Mouse (Mus musculus) MEL (cell line): ENCODE data around the gene Cyren. TPM values are rescaled to one million over a fixed set of nuclear protein-coding genes. Genes with fewer than 3 reads are reported as not detected.

Experiments
- DNase-seq: peaks from one replicate; pipeline ENCODE4 v3.0.0; 2011; ENCODE audit warnings: low read depth, low spot score
- H3K27ac ChIP-seq: 2 replicates; pipeline ENCODE4 v1.5.1; 2012; ENCODE audit warnings: low read depth, mild to moderate bottlenecking, control low read depth, low read length, moderate library complexity; ENCODE audit not compliant: control insufficient read depth
- H3K27me3 ChIP-seq, 2 experiments: fragments of 150-350 bp in 1 of 2; sonication (generic) in 1 of 2; 2 replicates each; pipeline ENCODE4 v1.6.1; 2012; ENCODE audit warnings: low read length in 2 of 2, mild to moderate bottlenecking in 2 of 2, improper control_type of control experiment in 1 of 2, moderate library complexity in 1 of 2; ENCODE audit not compliant: insufficient read depth in 2 of 2, control insufficient read depth in 1 of 2
- H3K36me3 ChIP-seq, 2 experiments: 2 replicates each; pipeline ENCODE4 v1.6.1; 2012 to 2014; ENCODE audit warnings: low read length in 2 of 2, improper control_type of control experiment in 1 of 2, inconsistent platforms in 1 of 2, mild to moderate bottlenecking in 1 of 2; ENCODE audit not compliant: insufficient read depth in 2 of 2, control insufficient read depth in 1 of 2
- H3K4me1 ChIP-seq, 2 experiments: fragments of 150-350 bp in 1 of 2; sonication (generic) in 1 of 2; 2 replicates each; pipeline ENCODE4 v1.6.1; 2012; ENCODE audit warnings: low read length in 2 of 2, improper control_type of control experiment in 1 of 2, mild to moderate bottlenecking in 1 of 2; ENCODE audit not compliant: insufficient read depth in 2 of 2, control insufficient read depth in 1 of 2
- H3K4me3 ChIP-seq, 2 experiments: fragments of 150-350 bp in 1 of 2; sonication (generic) in 1 of 2; 2 replicates each; pipeline ENCODE4 v1.5.1; 2012; ENCODE audit warnings: low read depth in 2 of 2, low read length in 2 of 2, mild to moderate bottlenecking in 2 of 2, moderate library complexity in 2 of 2, control low read depth in 1 of 2, improper control_type of control experiment in 1 of 2; ENCODE audit not compliant: control insufficient read depth in 1 of 2, insufficient read depth in 1 of 2
- H3K79me2 ChIP-seq: 2 replicates; pipeline ENCODE4 v1.6.1; 2012; ENCODE audit warnings: mild to moderate bottlenecking, low read length, moderate library complexity; ENCODE audit not compliant: control insufficient read depth, poor library complexity, insufficient read depth
- H3K9ac ChIP-seq: 2 replicates; pipeline ENCODE4 v1.6.1; 2012; ENCODE audit warnings: low read depth, mild to moderate bottlenecking, control low read depth, low read length, moderate library complexity; ENCODE audit not compliant: control insufficient read depth, poor library complexity, severe bottlenecking
- H3K9me3 ChIP-seq: fragments of 150-350 bp; sonication (generic); replicated peaks from 2 replicates; pipeline ENCODE4 v1.6.1; 2012; ENCODE audit warnings: mild to moderate bottlenecking, low read length, improper control_type of control experiment, moderate library complexity; ENCODE audit not compliant: insufficient read depth
- BHLHE40 ChIP-seq: IDR thresholded peaks from 2 replicates; pipeline ENCODE4 v1.6.1; 2012; ENCODE audit warnings: low read depth, mild to moderate bottlenecking, inconsistent platforms, low read length, improper control_type of control experiment, borderline replicate concordance
- CHD1 ChIP-seq: IDR thresholded peaks from 2 replicates; pipeline ENCODE4 v1.6.1; 2012; ENCODE audit warnings: low read depth, mild to moderate bottlenecking, inconsistent platforms, low read length, improper control_type of control experiment
- CHD2 ChIP-seq: IDR thresholded peaks from 2 replicates; pipeline ENCODE4 v1.6.1; 2011; ENCODE audit warnings: low read length, improper control_type of control experiment
- CTCF ChIP-seq, 3 experiments: IDR thresholded peaks in 2 of 3; conservative IDR thresholded peaks in 1 of 3; 2 replicates each; pipeline ENCODE4 v1.5.1; 2011 to 2012; ENCODE audit warnings: low read length in 3 of 3, low read depth in 2 of 3, mild to moderate bottlenecking in 2 of 3, improper control_type of control experiment in 1 of 3, inconsistent platforms in 1 of 3, mixed read lengths in 1 of 3, moderate library complexity in 1 of 3; ENCODE audit not compliant: control insufficient read depth in 1 of 3, insufficient read depth in 1 of 3, poor library complexity in 1 of 3, severe bottlenecking in 1 of 3
- E2F4 ChIP-seq: IDR thresholded peaks from 2 replicates; pipeline ENCODE4 v1.6.1; 2011; ENCODE audit warnings: low read depth, low read length, improper control_type of control experiment, borderline replicate concordance
- ELF1 ChIP-seq: IDR thresholded peaks from 2 replicates; pipeline ENCODE4 v1.6.1; 2014; ENCODE audit warnings: low read depth, mild to moderate bottlenecking, inconsistent platforms, low read length, improper control_type of control experiment, moderate library complexity
- EP300 ChIP-seq, 2 experiments: IDR thresholded peaks; 2 replicates each; pipeline ENCODE4 v1.6.1; 2011; ENCODE audit warnings: improper control_type of control experiment in 2 of 2, low read length in 2 of 2, low read depth in 1 of 2, mild to moderate bottlenecking in 1 of 2
- ETS1 ChIP-seq: IDR thresholded peaks from 2 replicates; pipeline ENCODE4 v1.6.1; 2012; ENCODE audit warnings: low read depth, mild to moderate bottlenecking, inconsistent platforms, low read length, improper control_type of control experiment, moderate library complexity
- GABPA ChIP-seq: IDR thresholded peaks from 2 replicates; pipeline ENCODE4 v1.6.1; 2012; ENCODE audit warnings: low read depth, mild to moderate bottlenecking, inconsistent platforms, low read length, improper control_type of control experiment, moderate library complexity
- GATA1 ChIP-seq: IDR thresholded peaks from 2 replicates; pipeline ENCODE4 v1.6.1; 2011; ENCODE audit warnings: low read depth, low read length, improper control_type of control experiment
- HCFC1 ChIP-seq: IDR thresholded peaks from 2 replicates; pipeline ENCODE4 v1.6.1; 2012; ENCODE audit warnings: low read depth, mild to moderate bottlenecking, inconsistent platforms, low read length, improper control_type of control experiment, moderate library complexity
- JUND ChIP-seq: IDR thresholded peaks from 2 replicates; pipeline ENCODE4 v1.6.1; 2011; ENCODE audit warnings: low read depth, mild to moderate bottlenecking, improper control_type of control experiment, low read length
- KAT2A ChIP-seq: conservative IDR thresholded peaks from 2 replicates; pipeline ENCODE4 v1.6.1; 2012; ENCODE audit warnings: low read depth, low read length, improper control_type of control experiment, inconsistent platforms
- MAFK ChIP-seq: IDR thresholded peaks from 2 replicates; pipeline ENCODE4 v1.6.1; 2011; ENCODE audit warnings: low read depth, mild to moderate bottlenecking, low read length, improper control_type of control experiment, borderline replicate concordance
- MAX ChIP-seq: IDR thresholded peaks from 2 replicates; pipeline ENCODE4 v1.6.1; 2011; ENCODE audit warnings: low read length, improper control_type of control experiment
- MAZ ChIP-seq: IDR thresholded peaks from 2 replicates; pipeline ENCODE4 v1.6.1; 2012; ENCODE audit warnings: low read depth, mild to moderate bottlenecking, inconsistent platforms, low read length, improper control_type of control experiment
- MXI1 ChIP-seq: IDR thresholded peaks from 2 replicates; pipeline ENCODE4 v1.6.1; 2011; ENCODE audit warnings: mild to moderate bottlenecking, low read depth, low read length, improper control_type of control experiment
- MYB ChIP-seq: IDR thresholded peaks from 2 replicates; pipeline ENCODE4 v1.6.1; 2011; ENCODE audit warnings: mild to moderate bottlenecking, low read depth, low read length, improper control_type of control experiment
- MYC ChIP-seq: IDR thresholded peaks from 2 replicates; pipeline ENCODE4 v1.6.1; 2011; ENCODE audit warnings: low read depth, mild to moderate bottlenecking, low read length, improper control_type of control experiment, moderate library complexity
- NELFE ChIP-seq: IDR thresholded peaks from 2 replicates; pipeline ENCODE4 v1.6.1; 2011; ENCODE audit warnings: low read depth, low read length, improper control_type of control experiment
- NRF1 ChIP-seq: IDR thresholded peaks from 2 replicates; pipeline ENCODE4 v1.6.1; 2014; ENCODE audit warnings: low read depth, mild to moderate bottlenecking, inconsistent platforms, low read length, improper control_type of control experiment, moderate library complexity; ENCODE audit not compliant: poor library complexity, insufficient read depth, severe bottlenecking
- POLR2A ChIP-seq, 2 experiments: IDR thresholded peaks; 2 replicates each; pipeline ENCODE4 v1.6.1; 2011 to 2012; ENCODE audit warnings: low read length in 2 of 2, mild to moderate bottlenecking in 2 of 2, control low read depth in 1 of 2, improper control_type of control experiment in 1 of 2, low read depth in 1 of 2, moderate library complexity in 1 of 2; ENCODE audit not compliant: control insufficient read depth in 1 of 2, insufficient read depth in 1 of 2, poor library complexity in 1 of 2
- POLR2AphosphoS2 ChIP-seq: IDR thresholded peaks from 2 replicates; pipeline ENCODE4 v1.6.1; 2011; ENCODE audit warnings: low read length, improper control_type of control experiment
- POLR2AphosphoS5 ChIP-seq: IDR thresholded peaks from 2 replicates; pipeline ENCODE4 v1.6.1; 2012; ENCODE audit warnings: low read depth, borderline replicate concordance, mild to moderate bottlenecking, inconsistent platforms, low read length, moderate library complexity, mixed read lengths
- RAD21 ChIP-seq: IDR thresholded peaks from 2 replicates; pipeline ENCODE4 v1.6.1; 2011; ENCODE audit warnings: mild to moderate bottlenecking, low read depth, low read length, improper control_type of control experiment
- RCOR1 ChIP-seq: IDR thresholded peaks from 2 replicates; pipeline ENCODE4 v1.6.1; 2012; ENCODE audit warnings: low read depth, mild to moderate bottlenecking, inconsistent platforms, low read length, improper control_type of control experiment
- SIN3A ChIP-seq: IDR thresholded peaks from 2 replicates; pipeline ENCODE4 v1.6.1; 2012; ENCODE audit warnings: low read length, improper control_type of control experiment, inconsistent platforms
- SMC3 ChIP-seq: IDR thresholded peaks from 2 replicates; pipeline ENCODE4 v1.6.1; 2011; ENCODE audit warnings: low read depth, low read length, improper control_type of control experiment
- TAL1 ChIP-seq: IDR thresholded peaks from 2 replicates; pipeline ENCODE4 v1.6.1; 2012; ENCODE audit warnings: mild to moderate bottlenecking, inconsistent platforms, low read length, moderate library complexity, mixed read lengths
- TBP ChIP-seq: IDR thresholded peaks from 2 replicates; pipeline ENCODE4 v1.8.0; 2011; ENCODE audit warnings: low read depth, low read length, improper control_type of control experiment
- TCF12 ChIP-seq: IDR thresholded peaks from 2 replicates; pipeline ENCODE4 v1.6.1; 2014; ENCODE audit warnings: low read depth, mild to moderate bottlenecking, inconsistent platforms, low read length, improper control_type of control experiment, moderate library complexity
- UBTF ChIP-seq: IDR thresholded peaks from 2 replicates; pipeline ENCODE4 v1.6.1; 2012; ENCODE audit warnings: low read depth, mild to moderate bottlenecking, inconsistent platforms, low read length, improper control_type of control experiment, moderate library complexity, borderline replicate concordance; ENCODE audit not compliant: insufficient read depth
- USF1 ChIP-seq: IDR thresholded peaks from 2 replicates; pipeline ENCODE4 v1.6.1; 2014; ENCODE audit warnings: low read depth, mild to moderate bottlenecking, inconsistent platforms, low read length, improper control_type of control experiment, moderate library complexity
- USF2 ChIP-seq, 2 experiments: IDR thresholded peaks; 2 replicates each; pipeline ENCODE4 v1.6.1; 2011 to 2012; ENCODE audit warnings: improper control_type of control experiment in 2 of 2, low read length in 2 of 2, borderline replicate concordance in 1 of 2, inconsistent platforms in 1 of 2, low read depth in 1 of 2, mild to moderate bottlenecking in 1 of 2; ENCODE audit not compliant: insufficient read depth in 1 of 2
- ZC3H11A ChIP-seq: IDR thresholded peaks from 2 replicates; pipeline ENCODE4 v1.6.1; 2012; ENCODE audit warnings: low read depth, mild to moderate bottlenecking, inconsistent platforms, low read length, improper control_type of control experiment
- ZKSCAN1 ChIP-seq: IDR thresholded peaks from 2 replicates; pipeline ENCODE4 v1.6.1; 2012; ENCODE audit warnings: low read depth, mild to moderate bottlenecking, inconsistent platforms, low read length, improper control_type of control experiment, moderate library complexity
- ZNF384 ChIP-seq: IDR thresholded peaks from 2 replicates; pipeline ENCODE4 v1.6.1; 2012; ENCODE audit warnings: low read depth, mild to moderate bottlenecking, inconsistent platforms, low read length, improper control_type of control experiment
- polyA plus RNA-seq, 2 experiments: library from polyadenylated mRNA; stranded (reverse) in 1 of 2; unstranded in 1 of 2; fragments of >175 nt in 1 of 2; fragments of >200 nt in 1 of 2; gene quantifications; 2 replicates each; pipeline versions ENCODE4 v1.2.1 to v1.2.4; 2012; ENCODE audit warnings: low replicate concordance in 2 of 2, low read depth in 1 of 2; ENCODE audit not compliant: insufficient read length in 2 of 2, insufficient read depth in 1 of 2, missing spikeins in 1 of 2
- total RNA-seq: library from RNA; depleted of rRNA; stranded (reverse); fragments of 300-350 nt; gene quantifications from 2 replicates; pipeline ENCODE4 v1.2.3, GENCODE M21; 2012

The Cyren gene
- total and polyA plus RNA-seq, 3 experiments: 10.1 to 15.9 TPM; not detected in 1

DNA sequence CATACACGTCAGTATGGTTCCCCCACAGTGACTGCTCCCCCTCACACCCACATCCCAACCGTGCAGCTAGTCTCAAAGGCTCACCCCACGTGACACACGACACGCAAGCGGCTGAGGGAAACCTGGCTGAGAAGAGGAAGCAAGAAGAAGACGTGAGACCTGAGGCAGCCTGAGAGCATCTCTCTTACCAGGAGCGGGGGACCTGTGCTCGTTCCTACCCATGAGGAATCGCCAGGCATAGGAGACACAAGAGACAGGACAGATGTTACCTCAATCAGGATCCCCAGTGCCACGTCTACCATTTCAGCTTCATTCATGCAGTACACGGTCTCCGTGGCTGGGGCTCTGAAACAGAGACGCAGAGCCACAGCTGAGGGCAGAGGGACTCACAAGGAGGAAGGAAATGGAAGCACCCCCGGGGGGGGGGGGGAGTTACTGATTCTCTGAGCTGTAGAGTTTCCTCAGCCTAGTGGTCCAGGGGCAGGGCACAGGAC lies 2.5 kb downstream of the Cyren start:
- Histone ChIP-seq H3K36me3 (peaks cover 0 to 24% of the 10 kb centered on the region in 2 experiments; a peak in 2 of 4 replicates), H3K4me3 (peak overlapping the region; percentile 40 to 80), H3K79me2 (peaks cover 13% of the 10 kb centered on the region), H3K9me3 (no peaks in the 10 kb centered on the region), H3K9ac (peak overlapping the region; percentile 92), H3K27me3 (no peaks in the 10 kb centered on the region), H3K27ac (peak overlapping the region; percentile 98), H3K4me1 (peaks cover 10 to 48% of the 10 kb centered on the region in 2 experiments)
- peak; percentile 90 for DNase-seq
- no peak for TF ChIP-seq POLR2AphosphoS2
- TF ChIP-seq HCFC1: no peak; the same call in 1 of the 2 replicates
- TF ChIP-seq CTCF (IDR thresholded peaks at IDR 0.05 in 2 of 3, conservative IDR thresholded peaks at IDR 0.05 in 1 of 3; ENCODE audit: control insufficient read depth in 1 of 3, insufficient read depth in 1 of 3, low read depth in 2 of 3, low read length in 3 of 3, poor library complexity in 1 of 3, severe bottlenecking in 1 of 3): no peak
- no peak for TF ChIP-seq MYB
- TF ChIP-seq MAZ: no peak
- TF ChIP-seq MAFK: no peak
- TF ChIP-seq ELF1: no peak
- no peak for TF ChIP-seq UBTF
- TF ChIP-seq TAL1: no peak
- TF ChIP-seq NELFE: peak; percentile 61
- peak; percentile 87 for TF ChIP-seq MAX
- TF ChIP-seq SIN3A: peak; percentile 5; the same call in 1 of the 2 replicates
- peak; percentile 45 for TF ChIP-seq ETS1
- TF ChIP-seq E2F4: no peak
- TF ChIP-seq RAD21: no peak
- no peak for TF ChIP-seq GABPA
- peak in 1 of 2 experiments; percentile 57; a peak in 3 of 4 replicates for TF ChIP-seq POLR2A (IDR thresholded peaks at IDR 0.05; ENCODE audit: control insufficient read depth in 1 of 2, insufficient read depth in 1 of 2, low read depth in 1 of 2, low read length in 2 of 2, poor library complexity in 1 of 2)
- TF ChIP-seq GATA1: no peak
- no peak for TF ChIP-seq SMC3
- no peak for TF ChIP-seq ZC3H11A
- 0 out of 2 replicates have a peak, but pooled peaks have one; percentile 66 for TF ChIP-seq POLR2AphosphoS5
- TF ChIP-seq CHD2: no peak
- no peak for TF ChIP-seq KAT2A
- TF ChIP-seq ZKSCAN1: no peak
- peak; percentile 95 for TF ChIP-seq USF1
- TF ChIP-seq JUND: no peak
- no peak for TF ChIP-seq MXI1
- TF ChIP-seq EP300 (IDR thresholded peaks at IDR 0.05; ENCODE audit: low read depth in 1 of 2, low read length in 2 of 2): no peak
- TF ChIP-seq NRF1: no peak
- peak; percentile 63 for TF ChIP-seq BHLHE40
- TF ChIP-seq TCF12: no peak; the same call in 1 of the 2 replicates
- no peak for TF ChIP-seq RCOR1
- TF ChIP-seq CHD1: no peak
- no peak for TF ChIP-seq ZNF384
- TF ChIP-seq MYC: peak; percentile 69
- peak; percentile 36 to 64; a peak in 2 of 4 replicates for TF ChIP-seq USF2 (IDR thresholded peaks at IDR 0.05; ENCODE audit: borderline replicate concordance in 1 of 2, insufficient read depth in 1 of 2, low read depth in 1 of 2, low read length in 2 of 2)
- peak; percentile 69 for TF ChIP-seq TBP
